Comparison of ENCODE assay signal across 13 mouse cellular contexts in genomic region chr1:126024518-126024917, GRCm38 (mm10).
DNase-seq lines count a peak whose midpoint lies in the region; ATAC-seq and TF ChIP-seq lines count a peak whose summit lies in the region.
"Had no signal": no experiment of that assay in that cellular context is flagged by ENCODE, and none has a peak within 500 bp of the region (broad histone marks: within the 10 kb centered on the region; RNA-seq: fewer than 3 reads in every experiment).

No protein-coding gene starts in this region.

- H3K27me3 ChIP-seq in kidney, postnatal 0 days (ENCODE audit: insufficient read depth, low read length): no peaks in the 10 kb centered on the region
- H3K27me3 ChIP-seq: lung, embryonic 15.5 days had no signal

- no peak overlapping the region for H3K4me3 ChIP-seq in kidney, postnatal 0 days (replicated peaks; ENCODE audit: low read depth, low read length)
- H3K4me3 ChIP-seq: lung, embryonic 15.5 days; myocyte had no signal

- H3K36me3 ChIP-seq in kidney, postnatal 0 days (ENCODE audit: insufficient read depth, low read length): no peaks in the 10 kb centered on the region
- H3K36me3 ChIP-seq: G1E had no signal

- no peaks in the 10 kb centered on the region for H3K9me3 ChIP-seq in kidney, postnatal 0 days (replicated peaks; ENCODE audit: low read length)
- H3K9me3 ChIP-seq: lung, embryonic 15.5 days had no signal

- 62% methylated on average over 6 of the region's 6 CpGs for WGBS in kidney, postnatal 0 days

- peak; percentile 22 for DNase-seq in cerebellum, adult 11-12 months
- no peak for DNase-seq in cerebellum, adult 11 months
- DNase-seq in kidney, postnatal 0 days (ENCODE audit: low spot score): peak; percentile 3
- no peak for DNase-seq in kidney, postnatal 25 days
- DNase-seq in frontal cortex, adult 2 months (ENCODE audit: extremely low spot score in 1 of 2, low spot score in 1 of 2): peak; percentile 33 to 56
- peak; percentile 48 for DNase-seq in left cerebral cortex, postnatal 4 days
- no peak for DNase-seq in ovary, postnatal 10 days (ENCODE audit: low spot score)
- DNase-seq: adrenal gland, postnatal 10 days; embryo, embryonic 11 days had no signal

- no peak overlapping the region for H3K27ac ChIP-seq in kidney, postnatal 0 days
- H3K27ac ChIP-seq: lung, embryonic 15.5 days had no signal

- no peak overlapping the region for H3K9ac ChIP-seq in kidney, postnatal 0 days (ENCODE audit: low read depth, low read length)
- H3K9ac ChIP-seq: lung, embryonic 15.5 days had no signal

- no peak for ATAC-seq in kidney, postnatal 0 days (replicated peaks; ENCODE audit: low FRiP score, low read depth)
- ATAC-seq in erythroblast, adult 5-6 weeks (replicated peaks; ENCODE audit: low FRiP score, poor library complexity, severe bottlenecking): no peak

- H3K4me2 ChIP-seq in kidney, postnatal 0 days (ENCODE audit: low read length): no peak overlapping the region
- H3K4me2 ChIP-seq: lung, embryonic 15.5 days had no signal

- TF ChIP-seq CTCF in kidney, postnatal 0 days (IDR thresholded peaks at IDR 0.05; ENCODE audit: low read depth): no peak

- H3K4me1 ChIP-seq in kidney, postnatal 0 days (replicated peaks; ENCODE audit: insufficient read depth, low read length): no peaks in the 10 kb centered on the region
- H3K4me1 ChIP-seq: lung, embryonic 15.5 days had no signal

- intact Hi-C loops in left cerebral cortex, postnatal 4 days (cut with DNase I): no loop called here

Comparison
In these comparisons a context has a peak if more than half of its experiments do, and no peak if none do; other contexts are left out.
1. DNase-seq: peak in cerebellum, adult 11-12 months (single experiment), kidney, postnatal 0 days (single experiment), frontal cortex, adult 2 months (2 of 2) and left cerebral cortex, postnatal 4 days (single experiment); none in cerebellum, adult 11 months (single experiment), kidney, postnatal 25 days (0 of 2) and ovary, postnatal 10 days (single experiment).